Mouse (Mus musculus) heart, embryonic 13.5 days (tissue): Measurements from ENCODE around the gene Tob2. TPM values are rescaled to one million over a fixed set of nuclear protein-coding genes. Genes with fewer than 3 reads are reported as not detected.

Experiments used
- ATAC-seq: fragments of 200-750 bp; cut with Nextera tagmentation; 2 replicates; pipeline ENCODE4 v1.8.0; 2017; ENCODE audit warnings: moderate TSS enrichment; ENCODE audit not compliant: insufficient number of reproducible peaks, low FRiP score, low TSS enrichment; ENCODE audit errors: extremely low read depth
- H3K27ac ChIP-seq: fragments of 300-500 bp; sonication (generic); replicated peaks from 2 replicates; pipeline ENCODE4 v1.5.1; 2015; ENCODE audit warnings: moderate library complexity, mild to moderate bottlenecking, inconsistent platforms
- H3K27me3 ChIP-seq: fragments of 300-500 bp; sonication (generic); replicated peaks from 2 replicates; pipeline ENCODE4 v1.6.1; 2015; ENCODE audit warnings: mild to moderate bottlenecking, inconsistent platforms
- H3K36me3 ChIP-seq: fragments of 300-500 bp; sonication (generic); 2 replicates; pipeline ENCODE4 v1.6.1; 2015; ENCODE audit warnings: mild to moderate bottlenecking, inconsistent platforms
- H3K4me1 ChIP-seq: fragments of 300-500 bp; sonication (generic); 2 replicates; pipeline ENCODE4 v1.6.1; 2015; ENCODE audit warnings: inconsistent platforms
- H3K4me2 ChIP-seq: fragments of 300-500 bp; sonication (generic); 2 replicates; pipeline ENCODE4 v1.6.1; 2015; ENCODE audit warnings: inconsistent platforms, mild to moderate bottlenecking, moderate library complexity
- H3K4me3 ChIP-seq: fragments of 300-500 bp; sonication (generic); 2 replicates; pipeline ENCODE4 v1.5.1; 2015; ENCODE audit warnings: moderate library complexity, mild to moderate bottlenecking, inconsistent platforms
- H3K9ac ChIP-seq: fragments of 300-500 bp; sonication (generic); 2 replicates; pipeline ENCODE4 v1.6.1; 2015; ENCODE audit warnings: inconsistent platforms, mild to moderate bottlenecking, moderate library complexity
- H3K9me3 ChIP-seq: fragments of 300-500 bp; sonication (generic); 2 replicates; pipeline ENCODE4 v1.6.1; 2016; ENCODE audit warnings: inconsistent platforms
- WGBS: fragments of 180-500 bp; shearing (Covaris S2); methylation state at CpG from one replicate; pipeline ENCODE4 v1.1.7; 2015; ENCODE audit warnings: mixed read lengths; 5-methylcytosine and 5-hydroxymethylcytosine counted together
- polyA plus RNA-seq: library from polyadenylated mRNA; unstranded; fragments of >200 nt; fragmentation: Nextera tagmentation; extraction: Ambion mirVana; gene quantifications from 2 replicates; pipeline ENCODE4 v1.2.1, GENCODE M21; 2015

Tob2 gene
- polyA plus RNA-seq, 1 experiment from 2014 or later = 11.8 TPM

GRCm38 (mm10) chr15:81808799-81809198 is 49.8 kb downstream of the Tob2 start:
- Histone ChIP-seq H3K4me2 (no peak overlapping the region), H3K36me3 (no peaks in the 10 kb centered on the region), H3K27ac (no peak overlapping the region), H3K27me3 (no peaks in the 10 kb centered on the region), H3K9me3 (no peaks in the 10 kb centered on the region), H3K4me3 (no peak overlapping the region), H3K9ac (no peak overlapping the region), H3K4me1 (peaks cover 65% of the 10 kb centered on the region)
- 53% methylated on average over 2 of the region's 2 CpGs for WGBS
- no peak for ATAC-seq

DNA sequence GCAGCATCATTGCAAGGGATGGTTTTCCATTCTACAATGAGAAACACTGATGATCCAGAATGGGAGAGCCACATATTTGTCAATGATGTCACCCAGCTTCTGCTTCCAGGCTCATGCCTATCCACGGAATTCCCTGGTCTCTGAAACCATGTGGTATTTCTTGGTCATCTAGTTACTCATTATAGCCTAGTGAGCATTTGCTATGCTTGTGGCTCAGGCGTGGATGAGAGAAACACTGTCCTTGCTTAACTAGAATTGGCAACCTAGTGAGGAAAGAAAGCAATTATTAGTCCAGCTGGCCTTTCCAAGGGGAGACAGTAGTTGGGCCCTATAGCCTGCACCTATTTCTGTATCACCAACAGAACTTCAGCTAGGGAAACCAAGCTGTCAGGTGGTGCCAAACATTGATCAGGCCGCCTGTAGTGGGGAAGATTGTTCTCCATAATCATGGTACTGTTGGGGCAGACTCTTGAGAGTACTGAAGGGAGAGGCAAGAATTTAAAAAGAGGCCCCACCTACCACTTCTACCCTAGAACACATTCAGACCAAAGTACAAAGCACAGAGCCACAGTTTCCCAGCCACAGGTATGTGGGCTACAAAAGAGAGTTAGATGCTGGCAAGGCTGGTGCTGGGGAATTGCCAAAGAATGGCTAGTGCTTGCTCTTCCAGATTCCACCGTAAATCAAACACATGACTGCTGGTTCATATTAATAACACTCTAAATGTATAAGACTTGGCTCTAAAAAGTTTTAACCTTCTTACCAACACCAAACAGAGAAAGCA is 51.8 kb downstream of the Tob2 start:
- H3K9me3 ChIP-seq = no peaks in the 10 kb centered on the region
- H3K27me3 ChIP-seq = no peaks in the 10 kb centered on the region
- H3K4me3 ChIP-seq = no peak overlapping the region
- ATAC-seq = no peak
- no peak overlapping the region for H3K9ac ChIP-seq
- no peak overlapping the region for H3K27ac ChIP-seq
- H3K4me2 ChIP-seq = no peak overlapping the region
- H3K36me3 ChIP-seq = no peaks in the 10 kb centered on the region
- 75% methylated on average over 4 of the region's 4 CpGs for WGBS
- peaks cover 66% of the 10 kb centered on the region for H3K4me1 ChIP-seq

DNA sequence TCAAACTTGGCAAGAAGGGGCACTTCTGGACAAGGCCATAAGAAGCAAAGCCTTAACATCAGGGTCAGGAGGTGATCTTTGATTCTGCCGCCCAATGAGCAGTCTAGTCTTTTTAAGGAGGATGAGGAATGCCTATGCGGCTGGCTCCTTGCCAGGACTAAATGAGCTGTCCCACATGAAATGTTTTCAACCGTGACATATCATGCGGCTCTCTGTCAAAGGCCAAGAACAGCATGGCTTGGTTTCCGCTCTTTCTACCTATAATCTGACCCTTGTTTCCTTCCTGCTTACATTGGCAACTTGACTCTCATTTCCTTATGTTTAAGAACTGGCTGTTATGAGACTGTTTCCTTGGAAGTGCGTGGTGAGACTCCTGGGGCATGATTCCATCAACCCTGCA is 53.0 kb downstream of the Tob2 start:
- peaks cover 73% of the 10 kb centered on the region for H3K4me1 ChIP-seq
- no peak overlapping the region for H3K4me3 ChIP-seq
- H3K4me2 ChIP-seq = 0 out of 2 replicates have a peak overlapping the region, but pooled peaks have one; percentile 0
- no peak overlapping the region for H3K9ac ChIP-seq
- H3K27ac ChIP-seq = peak overlapping the region; percentile 59
- H3K27me3 ChIP-seq = no peaks in the 10 kb centered on the region
- no peaks in the 10 kb centered on the region for H3K9me3 ChIP-seq
- WGBS = 28% methylated on average over 6 of the region's 6 CpGs
- H3K36me3 ChIP-seq = no peaks in the 10 kb centered on the region
- ATAC-seq = no peak

DNA sequence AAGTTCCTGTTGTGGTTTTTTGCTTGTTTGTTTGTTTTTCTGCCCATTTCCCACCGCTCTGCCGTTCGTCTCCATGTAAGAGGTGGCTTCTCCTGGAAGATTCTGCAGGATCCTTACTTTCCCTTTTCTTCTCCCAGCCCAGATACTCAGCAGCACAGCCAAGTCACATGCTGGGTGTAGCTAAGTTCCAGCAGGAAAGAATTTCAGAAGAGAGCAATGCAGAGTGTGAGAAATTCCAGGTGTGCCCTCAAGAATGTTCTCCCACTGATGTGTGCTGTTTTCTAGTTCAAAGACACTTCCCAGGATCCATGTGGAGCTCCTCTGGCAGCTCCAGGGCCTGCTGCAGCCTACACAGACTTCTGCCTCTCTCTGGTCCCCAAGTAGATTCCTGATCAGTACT is 53.7 kb downstream of the Tob2 start:
- 81% methylated on average over 3 of the region's 3 CpGs for WGBS
- H3K27ac ChIP-seq = peak overlapping the region; percentile 21; the same call in 1 of the 2 replicates
- no peak overlapping the region for H3K4me3 ChIP-seq
- no peak for ATAC-seq
- H3K9me3 ChIP-seq = no peaks in the 10 kb centered on the region
- no peaks in the 10 kb centered on the region for H3K27me3 ChIP-seq
- no peaks in the 10 kb centered on the region for H3K36me3 ChIP-seq
- H3K4me2 ChIP-seq = no peak overlapping the region
- peaks cover 70% of the 10 kb centered on the region for H3K4me1 ChIP-seq
- no peak overlapping the region for H3K9ac ChIP-seq

DNA sequence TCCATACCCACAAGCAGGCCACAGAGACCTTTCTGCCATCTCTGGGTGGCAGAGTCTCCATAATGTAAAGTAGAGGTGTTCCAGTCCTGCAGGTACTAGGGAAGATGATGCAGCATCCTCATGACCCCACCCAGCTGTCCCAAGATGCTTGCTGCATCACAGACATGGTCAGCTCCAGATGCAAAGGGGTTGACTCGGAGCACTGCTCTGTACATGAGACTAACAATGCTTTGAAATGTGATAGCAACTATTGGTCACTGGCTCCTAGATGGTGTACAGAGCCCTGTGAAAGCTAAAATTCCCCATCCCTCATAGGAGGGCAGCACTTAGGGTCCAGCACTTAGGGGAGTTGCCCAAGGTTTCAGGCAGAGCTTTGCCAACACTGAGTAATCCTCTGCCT is 54.4 kb downstream of the Tob2 start:
- Histone ChIP-seq H3K36me3 (no peaks in the 10 kb centered on the region), H3K9me3 (no peaks in the 10 kb centered on the region), H3K27me3 (no peaks in the 10 kb centered on the region), H3K4me3 (no peak overlapping the region), H3K9ac (no peak overlapping the region; the same call in 1 of the 2 replicates), H3K4me2 (peak overlapping the region; percentile 80), H3K27ac (no peak overlapping the region), H3K4me1 (peaks cover 63% of the 10 kb centered on the region)
- WGBS = 70% methylated on average over 1 of the region's 1 CpGs
- no peak for ATAC-seq

DNA sequence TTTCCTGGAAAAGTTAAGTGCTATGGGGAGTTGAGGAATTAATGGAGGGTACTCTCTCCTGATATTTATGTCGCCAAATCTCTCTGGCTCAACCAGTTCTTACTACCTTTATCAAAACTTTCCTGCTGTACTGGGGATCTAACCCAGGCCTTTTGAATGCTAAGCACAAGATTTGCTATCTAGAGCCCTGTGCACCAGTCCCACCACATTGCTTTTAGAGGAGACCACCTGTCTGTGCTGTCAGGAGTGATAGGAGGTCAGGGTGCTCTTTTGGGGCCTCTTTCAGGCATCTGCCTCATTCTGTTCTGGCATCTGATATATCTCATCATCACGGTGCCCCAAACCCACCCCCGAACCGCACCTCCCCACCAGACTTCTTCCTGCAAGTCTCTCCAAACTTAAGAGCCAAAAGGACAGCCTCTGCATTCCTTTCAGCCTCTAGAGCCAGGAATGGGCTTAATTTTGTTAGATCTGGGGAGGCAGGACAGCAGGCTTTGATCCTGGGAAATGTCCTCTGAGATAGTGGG is 55.1 kb downstream of the Tob2 start:
- Histone ChIP-seq H3K9ac (peak overlapping the region; percentile 81), H3K36me3 (no peaks in the 10 kb centered on the region), H3K4me3 (peak overlapping the region; percentile 53), H3K27me3 (no peaks in the 10 kb centered on the region), H3K9me3 (no peaks in the 10 kb centered on the region), H3K27ac (peak overlapping the region; percentile 88), H3K4me2 (peak overlapping the region; percentile 80), H3K4me1 (peaks cover 56% of the 10 kb centered on the region)
- 38% methylated on average over 4 of the region's 4 CpGs for WGBS
- ATAC-seq = no peak

GRCm38 (mm10) chr15:81802941-81803351 is 55.6 kb downstream of the Tob2 start:
- peak overlapping the region; percentile 81 for H3K9ac ChIP-seq
- 10% methylated on average over 8 of the region's 8 CpGs for WGBS
- peaks cover 55% of the 10 kb centered on the region for H3K4me1 ChIP-seq
- peaks cover 3% of the 10 kb centered on the region for H3K36me3 ChIP-seq
- H3K27me3 ChIP-seq = no peaks in the 10 kb centered on the region
- H3K9me3 ChIP-seq = no peaks in the 10 kb centered on the region
- H3K4me2 ChIP-seq = peak overlapping the region; percentile 80
- peak overlapping the region; percentile 53 for H3K4me3 ChIP-seq
- no peak for ATAC-seq
- peak overlapping the region; percentile 88 for H3K27ac ChIP-seq

GRCm38 (mm10) chr15:81802001-81802890 is 56.4 kb downstream of the Tob2 start, which contains the start of gene Tef:
Tef (plus strand) TSS chr15:81802421.
- Histone ChIP-seq H3K27ac (peak within 1 kb of the TSS; percentile 88), H3K9ac (peak within 1 kb of the TSS; percentile 81), H3K4me2 (peak within 1 kb of the TSS; percentile 80), H3K27me3 (no peaks in the 10 kb centered on the region), H3K4me3 (peak within 1 kb of the TSS; percentile 53), H3K9me3 (no peaks in the 10 kb centered on the region), H3K36me3 (peaks cover 6% of the 10 kb centered on the region), H3K4me1 (peaks cover 55% of the 10 kb centered on the region)
- peak; percentile 93 for ATAC-seq
- WGBS = 13% methylated on average over 19 of the region's 19 CpGs

- Histone ChIP-seq H3K27me3 (no peaks in the 10 kb centered on the region), H3K9ac (no peak overlapping the region), H3K4me1 (peaks cover 40% of the 10 kb centered on the region), H3K36me3 (peaks cover 15% of the 10 kb centered on the region), H3K4me2 (no peak overlapping the region), H3K4me3 (no peak overlapping the region), H3K27ac (no peak overlapping the region), H3K9me3 (no peaks in the 10 kb centered on the region)
- 70% methylated on average over 3 of the region's 3 CpGs for WGBS
- ATAC-seq = no peak
Measured at GRCm38 (mm10) chr15:81800391-81800790, 58.2 kb downstream of the Tob2 start.

GRCm38 (mm10) chr15:81798421-81798820 is 60.2 kb downstream of the Tob2 start:
- no peak overlapping the region for H3K4me2 ChIP-seq
- WGBS = 81% methylated on average over 4 of the region's 4 CpGs
- peaks cover 20% of the 10 kb centered on the region for H3K4me1 ChIP-seq
- no peak overlapping the region for H3K4me3 ChIP-seq
- H3K9me3 ChIP-seq = no peaks in the 10 kb centered on the region
- H3K27me3 ChIP-seq = no peaks in the 10 kb centered on the region
- H3K9ac ChIP-seq = no peak overlapping the region
- ATAC-seq = no peak
- no peak overlapping the region for H3K27ac ChIP-seq
- peaks cover 31% of the 10 kb centered on the region for H3K36me3 ChIP-seq
